ENCODE assay signal across 23 mouse cellular contexts in the genomic region with DNA sequence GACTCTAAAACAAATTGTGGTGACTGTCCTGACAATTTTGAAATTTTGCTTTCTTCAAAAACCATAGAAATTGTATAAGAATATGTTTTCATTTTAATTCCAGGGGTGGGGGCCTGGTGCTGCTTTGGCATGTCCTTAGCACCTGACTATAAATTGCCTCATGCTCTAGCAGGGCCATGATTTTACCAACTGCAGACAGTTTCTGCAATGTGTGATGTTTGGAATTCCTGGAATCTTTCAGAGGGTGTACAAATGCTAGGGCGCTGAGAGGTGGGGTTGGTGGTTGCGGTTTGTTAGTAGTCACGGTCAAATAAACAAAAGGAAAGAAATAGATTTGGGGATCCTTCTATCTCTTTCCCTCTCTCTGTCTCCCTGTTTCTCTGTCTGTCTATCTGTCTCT. TPM values are rescaled to one million over a fixed set of nuclear protein-coding genes. Genes with fewer than 3 reads are reported as not detected.
DNase-seq lines count a peak whose midpoint lies in the region; ATAC-seq and TF ChIP-seq lines count a peak whose summit lies in the region.
"Had no signal": no experiment of that assay in that cellular context is flagged by ENCODE, and none has a peak within 500 bp of the region (broad histone marks: within the 10 kb centered on the region; RNA-seq: fewer than 3 reads in every experiment).

No protein-coding gene starts in this region.

- no peak; the same call in 1 of the 2 replicates for TF ChIP-seq EP300 in lung, postnatal 0 days (IDR thresholded peaks at IDR 0.05)

- no peak for TF ChIP-seq CTCF in lung, postnatal 0 days (IDR thresholded peaks at IDR 0.05)
- no peak for TF ChIP-seq CTCF in Patski (IDR thresholded peaks at IDR 0.05)

- WGBS in lung, postnatal 0 days, result 63% methylated on average over 3 of the region's 3 CpGs

- no peak overlapping the region for H3K4me3 ChIP-seq in lung, postnatal 0 days (ENCODE audit: low read depth, low read length)
- H3K4me3 ChIP-seq: embryonic facial prominence, embryonic 13.5 days; embryonic facial prominence, embryonic 15.5 days; erythroblast, embryonic 14.5 days; forebrain, embryonic 10.5 days; forebrain, embryonic 12.5 days had no signal

- H3K36me3 ChIP-seq in lung, postnatal 0 days (ENCODE audit: insufficient read depth, low read length), result no peaks in the 10 kb centered on the region
- H3K36me3 ChIP-seq: embryonic facial prominence, embryonic 13.5 days; embryonic facial prominence, embryonic 15.5 days; forebrain, embryonic 10.5 days; forebrain, embryonic 12.5 days had no signal

- in situ Hi-C loops in Patski (cut with MboI; ENCODE audit: low pct_unique_long_range_greater_than_20kb), result no loop called here

- H3K4me2 ChIP-seq in lung, postnatal 0 days (replicated peaks; ENCODE audit: low read depth, low read length), result no peak overlapping the region
- H3K4me2 ChIP-seq: embryonic facial prominence, embryonic 13.5 days; embryonic facial prominence, embryonic 15.5 days; forebrain, embryonic 12.5 days had no signal

- H3K4me1 ChIP-seq in lung, postnatal 0 days (ENCODE audit: insufficient read depth, low read depth, low read length), result peaks cover 5% of the 10 kb centered on the region; the same call in 1 of the 2 replicates

- peak; percentile 25 for DNase-seq in lung, postnatal 0 days (ENCODE audit: low spot score)
- DNase-seq in lung, adult 18-20 months, result no peak
- DNase-seq in Muller cell, postnatal 12 days (ENCODE audit: inconsistent ontology term), result peak; percentile 37
- no peak for DNase-seq in Patski (ENCODE audit: low read depth, low spot score)
- DNase-seq in MN1 (ENCODE audit: low spot score), result no peak
- no peak for DNase-seq in testis, postnatal 10 days (ENCODE audit: low spot score)
- DNase-seq: adrenal gland, adult 8-10 months; adrenal gland, postnatal 14 days; adrenal gland, postnatal 36 days; cerebellum, adult 18-20 months; cerebellum, adult 8-10 months; cerebellum, adult 9-11 months; cerebellum, postnatal 14 days; cerebellum, postnatal 36 days; embryo, embryonic 11 days had no signal

- ATAC-seq in lung, postnatal 0 days, result no peak
- peak; percentile 83 for ATAC-seq in Patski
- ATAC-seq: activated CD4-positive, CD25-positive, alpha-beta regulatory T cell, adult 4 months; forebrain, embryonic 14.5 days; forebrain, embryonic 16.5 days had no signal

- no peak overlapping the region for H3K27ac ChIP-seq in lung, postnatal 0 days (ENCODE audit: low read length)
- H3K27ac ChIP-seq: embryonic facial prominence, embryonic 13.5 days; embryonic facial prominence, embryonic 15.5 days; forebrain, embryonic 10.5 days; forebrain, embryonic 12.5 days had no signal

- H3K27me3 ChIP-seq in lung, postnatal 0 days (replicated peaks; ENCODE audit: insufficient read depth, low read length), result no peaks in the 10 kb centered on the region
- H3K27me3 ChIP-seq in Patski, result no peaks in the 10 kb centered on the region

- H3K9ac ChIP-seq in lung, postnatal 0 days (replicated peaks; ENCODE audit: low read depth), result no peak overlapping the region
- H3K9ac ChIP-seq: embryonic facial prominence, embryonic 13.5 days; embryonic facial prominence, embryonic 15.5 days; forebrain, embryonic 12.5 days had no signal

- no peaks in the 10 kb centered on the region for H3K9me3 ChIP-seq in lung, postnatal 0 days (ENCODE audit: low read length)
- H3K9me3 ChIP-seq: embryonic facial prominence, embryonic 13.5 days; embryonic facial prominence, embryonic 15.5 days; forebrain, embryonic 10.5 days; forebrain, embryonic 12.5 days had no signal

- CTCF ChIA-PET in Patski (lab: Charles Lee), result no interaction called here

- POLR2A ChIA-PET in Patski (lab: Charles Lee), result no interaction called here

RNA-seq across cellular contexts. Expression of a gene that starts 9.6 kb away (rescaled TPM):
- 7.3 and 7.9 TPM in 2 replicates for polyA plus RNA-seq in lung, postnatal 0 days (2015; fragmentation: Nextera tagmentation; extraction: Ambion mirVana)
- 4.9 TPM for polyA plus RNA-seq in Patski (2021)

RNA-seq across cellular contexts. Expression of a gene that starts 20.7 kb away (rescaled TPM):
- 4.7 and 5.4 TPM in 2 replicates for polyA plus RNA-seq in lung, postnatal 0 days (2015; fragmentation: Nextera tagmentation; extraction: Ambion mirVana)
- polyA plus RNA-seq in Patski (2021), result 4.9 TPM

RNA-seq across cellular contexts. Expression of a gene that starts 20.9 kb away (rescaled TPM):
- 12.5 and 12.8 TPM in 2 replicates for polyA plus RNA-seq in lung, postnatal 0 days (2015; fragmentation: Nextera tagmentation; extraction: Ambion mirVana)
- 30.3 TPM for polyA plus RNA-seq in Patski (2021)

RNA-seq across cellular contexts. Expression of a gene that starts 27.2 kb away (rescaled TPM):
- 3.7 and 4.6 TPM in 2 replicates for polyA plus RNA-seq in lung, postnatal 0 days (2015; fragmentation: Nextera tagmentation; extraction: Ambion mirVana)
- 10.0 TPM for polyA plus RNA-seq in Patski (2021)
- polyA plus RNA-seq: erythroblast, embryonic 14.5 days had no signal

RNA-seq across cellular contexts. Expression of a gene that starts 40.4 kb away (rescaled TPM):
- 6.0 and 6.7 TPM in 2 replicates for polyA plus RNA-seq in lung, postnatal 0 days (2015; fragmentation: Nextera tagmentation; extraction: Ambion mirVana)
- polyA plus RNA-seq in Patski (2021), result 2.9 TPM
- polyA plus RNA-seq: erythroblast, embryonic 14.5 days had no signal

Comparison
In these comparisons a context has a peak if more than half of its experiments do, and no peak if none do; other contexts are left out.
1. DNase-seq: peak in lung, postnatal 0 days (single experiment) and Muller cell, postnatal 12 days (single experiment); none in lung, adult 18-20 months (0 of 2), Patski (single experiment), MN1 (single experiment) and testis, postnatal 10 days (single experiment).